Mouse (Mus musculus): ENCODE data around the gene Aimp1. TPM values are rescaled to one million over a fixed set of nuclear protein-coding genes. Genes with fewer than 3 reads are reported as not detected.

Aimp1 gene
- total RNA-seq (2017): 109 and 114 TPM in 2 replicates

DNA sequence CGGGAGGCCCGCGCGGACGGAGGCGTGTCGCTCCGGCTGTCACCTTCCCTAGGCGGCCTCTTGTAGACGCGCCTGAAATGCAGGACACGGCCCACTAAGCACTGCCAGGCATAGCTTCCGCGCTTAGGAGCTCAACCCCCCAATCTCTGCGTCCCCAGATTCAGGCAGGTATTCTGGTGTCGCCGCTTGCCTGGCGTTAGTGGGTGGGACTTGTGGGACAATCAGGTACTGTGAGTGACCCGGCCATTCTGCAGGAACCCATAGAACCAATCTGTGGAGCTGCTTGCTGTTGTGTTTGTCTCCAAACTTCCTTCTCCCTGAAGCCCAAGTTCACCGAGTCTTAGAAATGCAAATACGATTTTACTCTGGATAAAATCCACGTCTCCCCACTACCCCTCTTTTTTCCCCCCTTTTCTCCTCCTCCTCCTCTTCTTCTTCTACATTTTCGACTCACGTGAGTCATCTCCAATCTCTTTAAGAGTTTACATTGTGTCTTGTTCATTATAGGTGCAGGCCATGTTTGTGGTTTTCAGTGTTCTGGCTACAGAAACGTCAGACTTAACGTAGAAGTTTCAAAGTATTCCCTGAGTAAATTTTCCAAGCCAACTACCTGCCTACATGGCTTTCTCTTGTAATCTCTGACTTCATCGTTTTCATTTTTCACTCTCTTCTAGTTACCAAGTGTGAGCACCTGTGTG is at the start of gene Aimp1:
TSS of gene Aimp1 (minus strand) at position 140 of the 698 bp plus-strand sequence.
- ATAC-seq (replicated peaks in 1 of 2; ENCODE audit: insufficient read depth in 1 of 2, low FRiP score in 2 of 2, low TSS enrichment in 1 of 2, low read depth in 1 of 2, poor library complexity in 2 of 2, severe bottlenecking in 2 of 2): no peak

DNA sequence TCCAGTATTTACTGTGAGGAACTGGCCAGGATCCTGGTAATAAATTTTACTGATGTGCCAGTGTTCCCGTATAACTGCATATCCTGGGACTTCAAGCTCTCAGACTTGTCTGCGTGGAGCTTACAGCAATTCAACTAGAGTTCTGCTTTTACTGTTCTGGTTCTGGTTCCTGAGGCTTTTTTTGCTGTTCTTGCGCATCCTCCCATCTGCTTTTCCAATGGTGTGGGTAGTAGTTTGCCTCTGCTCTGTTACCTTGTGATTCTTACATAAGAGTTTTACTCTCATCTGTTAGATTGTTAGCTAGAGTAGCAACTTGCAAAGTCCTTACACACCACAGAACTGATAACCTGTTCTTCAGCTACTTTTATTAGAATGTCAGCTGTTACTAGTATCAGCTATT is 40.2 kb upstream of the Aimp1 start:
- ATAC-seq (replicated peaks in 1 of 2; ENCODE audit: insufficient read depth in 1 of 2, low FRiP score in 2 of 2, low TSS enrichment in 1 of 2, low read depth in 1 of 2, poor library complexity in 2 of 2, severe bottlenecking in 2 of 2): no peak

DNA sequence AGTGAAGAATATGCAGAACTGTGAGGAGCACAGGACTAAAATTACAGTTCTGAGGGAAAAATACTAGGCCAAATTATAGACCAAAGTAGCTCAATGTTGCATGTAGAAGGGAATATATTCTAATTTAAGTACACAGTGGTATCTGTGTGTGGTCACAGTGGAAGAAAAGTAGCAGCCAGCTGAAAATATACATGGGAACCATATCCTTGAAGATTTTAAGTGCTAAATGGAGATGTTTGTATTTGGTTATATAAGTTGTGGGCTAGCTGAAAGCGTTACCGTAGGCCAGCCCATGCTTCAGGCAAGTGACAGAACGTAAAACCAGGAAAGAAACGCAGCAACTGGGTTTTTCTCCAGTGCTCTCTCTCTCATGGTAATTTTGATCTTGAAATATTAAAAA is 33.1 kb upstream of the Aimp1 start:
- no peak for ATAC-seq (replicated peaks in 1 of 2; ENCODE audit: insufficient read depth in 1 of 2, low FRiP score in 2 of 2, low TSS enrichment in 1 of 2, low read depth in 1 of 2, poor library complexity in 2 of 2, severe bottlenecking in 2 of 2)

DNA sequence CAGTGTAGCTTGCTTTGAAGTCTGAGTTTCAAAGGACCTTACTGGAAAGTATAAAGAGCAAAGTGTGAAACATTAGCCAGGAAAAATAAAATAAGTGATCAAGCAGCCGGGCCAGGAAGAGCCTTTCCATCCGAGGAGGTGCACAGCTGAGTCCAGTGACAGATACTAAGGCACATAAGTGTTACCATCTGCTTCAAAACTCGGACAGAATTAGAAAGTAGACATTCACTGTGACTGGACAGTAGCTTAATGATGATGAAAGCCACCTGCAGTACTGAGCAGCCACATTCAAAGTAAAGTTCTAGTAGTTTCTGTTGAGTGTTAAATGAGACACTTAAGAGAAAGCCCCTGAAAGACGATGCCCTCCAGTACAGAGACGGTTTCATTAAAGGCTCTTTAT is 29.7 kb upstream of the Aimp1 start:
- ATAC-seq (replicated peaks in 1 of 2; ENCODE audit: insufficient read depth in 1 of 2, low FRiP score in 2 of 2, low TSS enrichment in 1 of 2, low read depth in 1 of 2, poor library complexity in 2 of 2, severe bottlenecking in 2 of 2): no peak

DNA sequence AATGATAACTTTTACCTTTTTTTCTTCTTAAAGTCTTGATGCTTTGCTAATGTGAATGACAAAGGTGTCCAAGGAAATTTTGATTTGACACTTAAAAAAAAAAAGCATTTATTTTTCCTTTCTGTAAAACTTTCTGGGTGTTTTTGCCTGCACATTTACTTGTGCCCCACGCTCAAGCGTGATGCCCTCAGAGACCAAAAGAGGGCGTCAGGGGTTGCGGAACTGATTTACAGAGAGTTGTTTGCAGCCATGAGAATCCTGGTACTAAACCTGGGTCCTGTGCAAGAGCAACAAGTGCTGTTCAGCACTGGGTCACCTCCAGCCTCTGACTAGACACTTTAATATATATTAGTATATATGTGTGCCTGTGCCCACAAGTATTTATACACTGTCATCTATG is 22.8 kb upstream of the Aimp1 start:
- ATAC-seq (replicated peaks in 1 of 2; ENCODE audit: insufficient read depth in 1 of 2, low FRiP score in 2 of 2, low TSS enrichment in 1 of 2, low read depth in 1 of 2, poor library complexity in 2 of 2, severe bottlenecking in 2 of 2): no peak

DNA sequence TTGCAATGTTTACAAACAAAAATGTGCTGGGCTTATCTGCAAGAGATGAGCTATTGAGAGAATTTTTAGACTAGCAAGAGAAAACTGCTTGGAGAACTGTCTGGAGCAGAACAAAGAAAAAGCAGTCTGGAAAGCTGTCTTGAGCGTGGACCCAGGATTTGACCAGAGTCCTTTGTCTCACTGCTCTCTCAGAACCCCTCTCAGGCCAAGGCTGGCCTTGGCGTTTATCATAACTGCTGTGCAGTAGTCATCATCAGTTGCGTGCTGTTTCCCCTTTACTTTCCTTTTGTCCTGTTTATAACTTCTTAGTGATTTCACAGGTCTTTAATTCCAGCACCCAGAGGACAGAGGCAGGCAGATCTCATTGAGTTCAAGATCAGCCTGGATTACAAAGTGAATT is 20.0 kb upstream of the Aimp1 start:
- ATAC-seq (replicated peaks in 1 of 2; ENCODE audit: insufficient read depth in 1 of 2, low FRiP score in 2 of 2, low TSS enrichment in 1 of 2, low read depth in 1 of 2, poor library complexity in 2 of 2, severe bottlenecking in 2 of 2): no peak

DNA sequence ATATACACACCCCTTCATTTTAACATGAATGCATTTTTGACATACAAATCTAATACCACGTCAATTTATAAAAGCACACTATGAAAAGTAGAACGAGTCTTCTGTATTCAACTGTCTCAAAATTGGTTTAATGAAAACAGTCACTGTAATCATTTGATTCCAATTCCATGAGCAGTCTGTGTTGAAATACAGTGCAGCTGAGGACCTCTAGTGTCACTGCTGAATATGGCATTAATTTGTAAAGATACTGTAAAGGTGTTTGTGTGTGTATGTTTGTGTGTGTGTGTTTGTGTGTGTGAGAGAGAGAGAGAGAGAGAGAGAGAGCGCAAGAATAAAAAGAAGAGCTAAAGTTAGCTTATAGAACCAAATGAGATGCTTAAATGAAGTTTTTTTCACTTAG is 17.2 kb upstream of the Aimp1 start:
- peak; percentile 62 to 67; a peak in 3 of 4 replicates for ATAC-seq (replicated peaks in 1 of 2; ENCODE audit: insufficient read depth in 1 of 2, low FRiP score in 2 of 2, low TSS enrichment in 1 of 2, low read depth in 1 of 2, poor library complexity in 2 of 2, severe bottlenecking in 2 of 2)

DNA sequence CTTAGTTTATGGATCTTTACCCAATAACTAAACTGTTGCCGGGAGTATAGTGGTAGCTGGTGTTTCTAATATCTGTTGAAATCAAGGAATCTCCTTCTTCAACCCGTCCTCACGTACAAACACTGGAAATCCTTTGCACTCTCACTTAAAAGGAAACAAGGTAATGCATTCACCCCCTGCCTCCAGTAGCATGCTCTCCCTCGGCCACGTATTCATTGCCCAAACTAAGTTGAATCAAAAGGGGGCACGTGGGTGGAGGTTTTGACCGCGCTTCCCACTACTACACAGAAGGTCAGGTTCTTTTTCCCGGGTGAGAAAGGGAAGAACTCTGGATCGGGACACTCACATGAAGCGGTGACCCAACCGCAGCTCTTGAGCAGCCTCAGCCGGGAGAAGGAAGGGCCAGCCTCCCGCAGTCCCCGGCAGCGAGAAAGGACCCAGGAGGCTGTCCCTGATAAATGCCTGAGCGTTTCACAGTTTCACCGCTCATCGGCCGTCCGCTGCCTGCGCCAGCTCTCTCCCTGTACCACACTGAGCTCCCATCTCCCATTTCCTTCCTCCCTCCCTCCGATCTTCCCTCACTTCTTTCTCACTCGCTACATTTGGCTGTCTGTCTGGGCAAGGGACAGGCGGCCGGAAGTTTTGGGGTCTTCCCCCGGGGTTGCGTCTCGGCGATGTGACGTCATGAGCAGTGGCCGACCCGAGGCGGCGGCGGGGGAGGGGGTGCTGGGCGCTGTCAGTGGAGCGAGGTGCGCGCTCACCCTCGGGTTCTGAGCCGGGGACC is 531 bp downstream of the Aimp1 start, which contains the start of gene Tbck:
TSS of gene Tbck (plus strand) at position 698 of the 784 bp plus-strand sequence.
- peak; percentile 94 to 95 for ATAC-seq (replicated peaks in 1 of 2; ENCODE audit: insufficient read depth in 1 of 2, low FRiP score in 2 of 2, low TSS enrichment in 1 of 2, low read depth in 1 of 2, poor library complexity in 2 of 2, severe bottlenecking in 2 of 2)

DNA sequence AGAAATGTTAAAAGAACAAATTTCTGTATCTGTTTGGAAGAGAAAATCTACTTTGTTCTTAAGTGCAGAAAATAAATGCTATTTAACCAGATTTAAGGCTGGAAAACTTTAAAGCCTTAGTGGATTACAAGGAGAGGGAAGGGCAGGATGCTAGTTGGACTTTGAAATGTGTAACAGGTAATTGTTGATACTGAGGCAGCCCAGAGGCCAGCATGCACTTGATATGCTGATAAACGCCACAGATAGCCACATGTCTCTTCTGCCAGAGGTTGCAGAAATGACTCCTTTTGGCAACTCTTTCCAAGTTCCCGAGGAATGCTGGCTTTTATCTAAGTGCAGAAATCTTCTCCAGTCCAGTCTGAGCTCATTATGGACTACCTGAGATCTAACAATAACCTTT is 6.7 kb downstream of the Aimp1 start:
- no peak for ATAC-seq (replicated peaks in 1 of 2; ENCODE audit: insufficient read depth in 1 of 2, low FRiP score in 2 of 2, low TSS enrichment in 1 of 2, low read depth in 1 of 2, poor library complexity in 2 of 2, severe bottlenecking in 2 of 2)

DNA sequence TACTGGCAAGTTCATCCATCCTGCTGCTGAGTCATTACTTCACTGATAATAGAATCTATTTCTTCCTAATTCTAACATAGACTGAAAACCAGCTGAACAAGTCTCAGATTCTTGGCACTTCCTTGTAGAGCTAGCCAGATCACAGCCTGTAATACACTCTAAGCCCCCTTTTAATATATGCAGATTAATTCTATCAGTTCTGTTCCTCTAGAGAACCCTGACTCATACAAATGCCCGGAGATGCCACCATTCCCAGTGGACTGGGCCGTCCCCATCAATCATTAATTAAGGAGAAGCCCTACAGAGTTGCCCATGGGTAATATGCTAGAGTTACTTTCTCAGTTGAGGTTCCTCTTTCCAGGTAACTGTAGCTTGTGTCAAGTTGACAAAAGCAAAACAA is 28.2 kb downstream of the Aimp1 start:
- ATAC-seq (replicated peaks in 1 of 2; ENCODE audit: insufficient read depth in 1 of 2, low FRiP score in 2 of 2, low TSS enrichment in 1 of 2, low read depth in 1 of 2, poor library complexity in 2 of 2, severe bottlenecking in 2 of 2): no peak

DNA sequence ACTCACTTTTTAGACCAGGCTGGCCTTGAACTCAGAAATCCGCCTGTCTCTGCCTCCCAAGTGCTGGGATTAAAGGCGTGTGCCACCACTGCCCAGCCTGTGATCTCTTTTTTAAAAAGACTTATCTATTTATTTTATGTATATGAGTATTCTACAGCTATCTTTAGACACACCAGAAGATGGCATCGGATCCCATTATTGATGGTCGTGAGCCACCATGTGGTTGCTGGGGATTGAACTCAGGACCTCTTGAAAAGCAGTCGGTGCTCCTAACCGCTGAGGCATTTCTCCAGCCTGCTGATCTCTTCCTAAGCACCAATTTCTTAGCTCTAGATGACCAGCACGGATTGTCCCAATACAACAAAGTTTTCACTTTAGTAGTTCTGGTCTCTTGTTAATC is 30.2 kb downstream of the Aimp1 start:
- ATAC-seq (replicated peaks in 1 of 2; ENCODE audit: insufficient read depth in 1 of 2, low FRiP score in 2 of 2, low TSS enrichment in 1 of 2, low read depth in 1 of 2, poor library complexity in 2 of 2, severe bottlenecking in 2 of 2): no peak

DNA sequence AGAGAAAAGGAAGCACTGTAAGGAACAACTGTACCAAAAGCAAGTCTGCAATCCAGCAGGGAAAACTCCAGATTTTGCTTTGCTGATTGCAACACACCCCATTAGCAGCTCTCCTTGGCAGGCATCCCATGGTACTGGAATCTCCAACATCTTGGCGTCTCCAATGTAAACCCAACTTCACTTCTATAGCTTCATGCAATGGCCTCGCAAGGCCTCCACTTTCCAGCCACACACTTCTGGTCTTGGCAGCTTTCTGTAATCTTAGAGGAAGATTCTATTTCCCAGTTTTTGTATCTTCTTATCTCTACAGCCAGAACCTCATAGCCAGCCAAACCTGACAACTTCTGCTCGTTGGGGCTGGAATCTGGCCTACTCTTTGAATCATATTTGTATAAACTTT is 32.4 kb downstream of the Aimp1 start:
- ATAC-seq (replicated peaks in 1 of 2; ENCODE audit: insufficient read depth in 1 of 2, low FRiP score in 2 of 2, low TSS enrichment in 1 of 2, low read depth in 1 of 2, poor library complexity in 2 of 2, severe bottlenecking in 2 of 2): no peak

DNA sequence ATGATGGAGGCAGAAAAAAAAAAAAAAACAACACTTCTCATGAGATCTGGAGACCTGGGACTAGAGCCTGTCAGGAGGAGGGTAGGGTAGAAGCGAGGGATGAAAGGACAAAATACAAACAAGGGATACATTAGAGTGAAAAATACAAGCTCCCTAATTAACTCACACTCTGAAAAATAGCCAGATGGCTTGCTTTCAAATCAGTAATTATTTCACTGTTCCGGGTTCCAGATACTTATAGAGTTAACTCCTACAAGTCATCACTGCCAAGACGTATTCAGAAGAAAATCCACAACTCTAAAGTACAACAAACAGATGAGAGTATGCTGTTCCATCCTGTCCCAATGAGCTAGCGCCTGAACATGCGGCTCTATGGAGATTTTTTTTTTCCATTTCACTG is 34.0 kb downstream of the Aimp1 start:
- no peak for ATAC-seq (replicated peaks in 1 of 2; ENCODE audit: insufficient read depth in 1 of 2, low FRiP score in 2 of 2, low TSS enrichment in 1 of 2, low read depth in 1 of 2, poor library complexity in 2 of 2, severe bottlenecking in 2 of 2)

DNA sequence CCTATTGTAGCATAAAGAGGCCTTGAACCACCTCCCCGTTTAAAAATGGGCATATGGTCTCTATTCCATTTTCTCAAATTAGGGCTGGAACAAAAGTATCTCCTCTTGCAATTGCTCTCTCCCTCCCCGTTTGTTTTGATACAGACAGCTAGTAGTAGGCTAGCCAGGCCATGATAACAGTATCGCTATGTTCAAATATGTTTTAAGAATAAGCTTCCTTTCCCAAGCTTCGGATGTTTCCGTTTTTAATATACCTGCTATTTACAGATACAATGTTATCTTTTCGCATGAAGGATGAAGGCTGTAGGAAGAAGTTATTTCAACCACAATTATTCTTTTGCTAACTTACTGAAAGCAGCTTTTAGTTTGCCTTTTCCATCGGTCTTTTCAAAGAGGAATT is 34.8 kb downstream of the Aimp1 start:
- no peak for ATAC-seq (replicated peaks in 1 of 2; ENCODE audit: insufficient read depth in 1 of 2, low FRiP score in 2 of 2, low TSS enrichment in 1 of 2, low read depth in 1 of 2, poor library complexity in 2 of 2, severe bottlenecking in 2 of 2)

DNA sequence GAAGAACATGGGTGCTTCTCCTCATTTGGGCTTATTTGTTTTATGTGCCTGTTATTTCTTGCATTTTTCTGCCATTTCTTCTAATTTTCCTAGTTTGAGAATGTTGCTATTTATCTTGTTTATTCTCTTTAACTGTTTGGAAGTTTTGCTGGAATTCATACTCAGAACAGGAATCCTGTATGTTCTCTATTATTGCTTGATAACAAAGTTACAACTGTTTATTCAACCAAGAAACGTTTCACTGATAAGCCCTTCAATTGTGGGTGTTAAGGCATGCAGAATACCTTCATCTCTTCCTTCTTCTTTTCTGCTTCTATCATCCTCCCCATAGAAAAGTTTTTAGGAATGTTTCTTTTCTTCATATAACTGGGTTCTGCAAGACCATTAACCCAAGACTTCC is 37.4 kb downstream of the Aimp1 start:
- ATAC-seq (replicated peaks in 1 of 2; ENCODE audit: insufficient read depth in 1 of 2, low FRiP score in 2 of 2, low TSS enrichment in 1 of 2, low read depth in 1 of 2, poor library complexity in 2 of 2, severe bottlenecking in 2 of 2): no peak

DNA sequence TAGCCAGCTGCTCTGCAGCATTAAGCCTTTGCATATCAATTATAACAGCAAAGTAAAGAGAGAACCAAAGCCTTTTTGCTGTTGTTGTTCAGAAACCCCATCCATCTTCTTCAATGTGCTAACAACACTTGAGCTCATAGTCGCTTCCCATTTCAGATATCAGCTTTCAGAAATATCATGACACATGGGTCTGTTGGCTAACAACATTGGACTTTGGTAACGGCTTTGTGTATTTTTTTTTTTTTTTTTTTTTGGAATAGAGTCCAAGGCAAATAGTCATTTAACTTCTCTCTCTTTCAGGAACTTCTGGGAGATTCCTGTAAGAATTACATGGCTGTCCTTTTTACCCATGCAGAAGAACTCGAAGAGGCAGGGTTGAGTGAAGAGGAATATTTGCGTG is 40.1 kb downstream of the Aimp1 start:
- no peak for ATAC-seq (replicated peaks in 1 of 2; ENCODE audit: insufficient read depth in 1 of 2, low FRiP score in 2 of 2, low TSS enrichment in 1 of 2, low read depth in 1 of 2, poor library complexity in 2 of 2, severe bottlenecking in 2 of 2)

DNA sequence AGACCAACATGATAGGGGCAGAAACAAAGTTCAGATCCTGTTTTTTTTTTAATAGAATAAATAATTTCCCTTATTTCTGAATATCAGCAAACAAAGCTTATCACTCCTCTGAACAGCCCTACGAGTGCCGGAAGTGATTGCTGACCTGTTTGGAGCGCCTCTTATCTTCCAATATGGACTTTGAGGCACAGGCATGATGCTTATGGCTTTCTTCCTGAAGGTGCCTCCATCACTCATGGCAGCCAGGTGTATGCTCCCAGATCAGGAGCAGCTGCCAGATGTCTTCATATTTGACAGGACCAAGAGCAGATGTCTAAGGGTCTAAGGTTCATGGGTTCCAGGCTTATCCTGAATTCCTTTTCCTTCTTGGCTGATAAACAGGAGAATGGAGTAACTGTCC is 47.1 kb downstream of the Aimp1 start:
- no peak for ATAC-seq (replicated peaks in 1 of 2; ENCODE audit: insufficient read depth in 1 of 2, low FRiP score in 2 of 2, low TSS enrichment in 1 of 2, low read depth in 1 of 2, poor library complexity in 2 of 2, severe bottlenecking in 2 of 2)

DNA sequence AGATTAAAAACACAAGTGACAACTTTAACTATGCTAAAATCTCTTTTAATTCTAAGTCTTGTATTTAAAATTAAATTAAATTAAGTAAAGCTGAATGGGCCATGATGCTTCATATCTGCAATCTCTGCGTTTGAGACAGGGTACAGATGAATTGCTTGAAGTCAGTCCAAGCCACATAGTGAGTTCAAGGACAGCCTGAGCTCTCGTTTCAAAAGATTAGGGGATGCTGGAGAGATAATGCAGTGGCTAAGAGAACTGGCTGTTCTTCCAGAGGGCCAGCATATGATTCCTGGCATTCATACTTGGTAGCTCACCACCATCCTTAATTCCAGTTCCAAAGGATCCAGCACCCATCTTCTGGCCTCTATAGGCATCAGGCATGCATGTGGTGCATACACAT is 50.9 kb downstream of the Aimp1 start:
- no peak for ATAC-seq (replicated peaks in 1 of 2; ENCODE audit: insufficient read depth in 1 of 2, low FRiP score in 2 of 2, low TSS enrichment in 1 of 2, low read depth in 1 of 2, poor library complexity in 2 of 2, severe bottlenecking in 2 of 2)
